Mouse (Mus musculus) neural tube, embryonic 15.5 days (tissue): ENCODE data around the gene Cldn8. TPM values are rescaled to one million over a fixed set of nuclear protein-coding genes. Genes with fewer than 3 reads are reported as not detected.

ENCODE experiments used
- ATAC-seq: fragments of 200-750 bp; cut with Nextera tagmentation; 2 replicates; pipeline ENCODE4 v1.8.0; 2017; ENCODE audit warnings: mild to moderate bottlenecking, moderate TSS enrichment, moderate library complexity; ENCODE audit not compliant: low FRiP score
- H3K27ac ChIP-seq: fragments of 300-500 bp; sonication (generic); replicated peaks from 2 replicates; pipeline ENCODE4 v1.5.1; 2015; ENCODE audit warnings: mild to moderate bottlenecking, inconsistent platforms
- H3K27me3 ChIP-seq: fragments of 300-500 bp; sonication (generic); replicated peaks from 2 replicates; pipeline ENCODE4 v1.6.1; 2015; ENCODE audit warnings: inconsistent platforms
- H3K36me3 ChIP-seq: fragments of 300-500 bp; sonication (generic); 2 replicates; pipeline ENCODE4 v1.6.1; 2015; ENCODE audit warnings: inconsistent platforms
- H3K4me1 ChIP-seq: fragments of 300-500 bp; sonication (generic); 2 replicates; pipeline ENCODE4 v1.6.1; 2015; ENCODE audit warnings: inconsistent platforms
- H3K4me2 ChIP-seq: fragments of 300-500 bp; sonication (generic); 2 replicates; pipeline ENCODE4 v1.6.1; 2015; ENCODE audit warnings: inconsistent platforms, mild to moderate bottlenecking, moderate library complexity
- H3K4me3 ChIP-seq: fragments of 300-500 bp; sonication (generic); replicated peaks from 2 replicates; pipeline ENCODE4 v1.5.1; 2015; ENCODE audit warnings: mild to moderate bottlenecking, inconsistent platforms
- H3K9ac ChIP-seq: fragments of 300-500 bp; sonication (generic); replicated peaks from 2 replicates; pipeline ENCODE4 v1.6.1; 2015; ENCODE audit warnings: mild to moderate bottlenecking, inconsistent platforms
- H3K9me3 ChIP-seq: fragments of 300-500 bp; sonication (generic); replicated peaks from 2 replicates; pipeline ENCODE4 v1.6.1; 2016; ENCODE audit warnings: inconsistent platforms
- WGBS: fragments of 180-500 bp; shearing (Covaris S2); methylation state at CpG from one replicate; pipeline ENCODE4 v1.1.7; 2015; ENCODE audit warnings: mixed read lengths; 5-methylcytosine and 5-hydroxymethylcytosine counted together
- polyA plus RNA-seq: library from polyadenylated mRNA; unstranded; fragments of >200 nt; fragmentation: Nextera tagmentation; extraction: Ambion mirVana; gene quantifications from 2 replicates; pipeline ENCODE4 v1.2.1, GENCODE M21; 2015

Gene Cldn8
- 10.3 TPM in 1 of 2 replicates, not detected in the other for polyA plus RNA-seq

DNA sequence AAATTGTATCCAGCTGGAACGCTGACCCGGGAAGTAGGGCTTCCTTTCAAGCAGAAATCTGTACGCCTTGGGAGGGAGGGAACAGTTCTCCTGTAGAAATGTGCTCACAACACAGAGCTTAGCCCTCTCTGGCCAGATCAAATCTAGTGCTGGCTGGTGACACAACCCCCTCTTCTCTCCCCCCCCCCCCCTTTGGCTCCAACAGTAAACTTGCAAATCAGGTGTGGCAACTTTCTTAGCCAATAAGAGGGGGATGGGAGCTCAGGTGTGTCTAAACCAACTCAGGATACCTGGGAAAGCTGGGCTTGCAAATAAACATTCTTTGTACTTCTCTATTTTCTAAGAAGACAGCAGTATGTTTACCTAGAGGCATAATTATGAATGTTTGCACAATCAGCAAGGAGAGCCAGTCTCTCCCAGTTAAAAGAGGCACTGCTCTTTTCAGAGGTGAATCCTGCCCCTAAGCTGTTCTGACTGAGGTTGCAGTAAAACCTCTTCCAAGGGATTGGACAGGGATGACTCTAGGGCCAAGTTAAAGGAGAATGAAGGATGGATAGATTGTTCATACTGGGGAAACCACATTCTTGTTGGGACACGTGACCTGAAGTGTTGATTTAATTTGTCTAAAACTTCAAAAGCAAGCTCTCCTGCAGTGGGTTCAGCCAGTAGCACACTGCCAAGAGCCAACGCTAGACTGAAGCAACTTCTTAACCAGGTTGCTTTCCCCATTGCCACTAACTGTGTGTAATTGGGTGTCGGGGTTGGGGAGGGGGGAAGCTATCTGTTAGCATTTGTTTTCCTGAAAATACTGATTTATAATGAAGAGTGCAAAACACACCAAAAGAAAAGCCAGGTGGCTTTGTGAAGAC lies at the start of gene Cldn8:
Gene Cldn8 (minus strand): TSS at position 139 of the 869 bp plus-strand sequence.
- whole genome bisulfite sequencing: 82% methylated on average over 6 of the region's 6 CpGs
- no peaks in the 10 kb centered on the region for H3K9me3 ChIP-seq
- H3K4me2 ChIP-seq: no peak within 1 kb of the TSS
- H3K9ac ChIP-seq: no peak within 1 kb of the TSS
- H3K27me3 ChIP-seq: no peaks in the 10 kb centered on the region
- no peak within 1 kb of the TSS for H3K4me3 ChIP-seq
- ATAC-seq: no peak
- H3K27ac ChIP-seq: no peak within 1 kb of the TSS
- no peaks in the 10 kb centered on the region for H3K4me1 ChIP-seq
- no peaks in the 10 kb centered on the region for H3K36me3 ChIP-seq

DNA sequence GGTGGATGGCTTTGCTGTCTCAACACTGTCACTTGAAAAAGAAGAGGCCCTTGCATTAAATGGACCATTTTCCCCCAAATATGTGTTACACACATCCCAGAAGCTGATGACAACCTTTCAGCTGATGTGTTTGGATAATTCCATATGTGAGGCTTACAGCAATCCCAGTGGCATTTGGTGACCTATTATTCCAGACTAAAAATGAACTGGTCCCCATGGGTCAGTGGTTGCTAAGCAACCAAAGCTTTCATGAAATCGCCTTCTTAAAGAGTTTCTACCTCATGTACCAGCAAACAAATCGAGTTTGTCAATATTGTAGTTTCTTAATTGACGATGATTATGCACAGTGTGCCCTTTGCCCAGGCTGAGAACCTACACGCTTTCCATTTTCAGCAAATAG lies 49.7 kb upstream of the Cldn8 start:
- H3K36me3 ChIP-seq: no peaks in the 10 kb centered on the region
- no peak overlapping the region for H3K9ac ChIP-seq
- no peak overlapping the region for H3K4me3 ChIP-seq
- ATAC-seq: no peak
- H3K4me1 ChIP-seq: no peaks in the 10 kb centered on the region
- no peak overlapping the region for H3K27ac ChIP-seq
- no peaks in the 10 kb centered on the region for H3K9me3 ChIP-seq
- 76% methylated on average over 4 of the region's 4 CpGs for WGBS
- no peak overlapping the region for H3K4me2 ChIP-seq
- H3K27me3 ChIP-seq: no peaks in the 10 kb centered on the region

DNA sequence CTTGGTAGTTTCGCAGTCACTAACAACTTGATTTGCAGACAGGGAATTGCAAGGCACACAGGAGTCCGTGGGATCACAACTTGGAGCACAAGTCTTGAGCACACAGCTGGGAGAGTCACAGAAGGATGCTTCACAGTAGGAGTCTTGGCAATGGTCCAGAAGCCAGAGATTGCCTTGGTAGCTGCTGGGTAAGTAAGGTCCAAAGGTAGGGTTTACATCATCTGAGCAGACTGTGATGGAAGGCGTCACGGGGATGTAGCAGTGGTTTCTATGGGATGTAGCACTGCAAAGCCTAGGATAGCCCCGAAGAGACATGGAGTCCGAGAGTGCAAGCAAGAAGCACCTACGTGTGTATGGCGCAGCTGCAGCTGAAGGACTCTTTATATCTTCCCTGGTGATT lies 48.9 kb upstream of the Cldn8 start, which contains the start of gene Krtap24-1:
Gene Krtap24-1 (minus strand): TSS at position 358 of the 400 bp plus-strand sequence.
- Histone ChIP-seq H3K27ac (no peak within 1 kb of the TSS), H3K36me3 (no peaks in the 10 kb centered on the region), H3K27me3 (no peaks in the 10 kb centered on the region), H3K4me1 (no peaks in the 10 kb centered on the region), H3K9me3 (no peaks in the 10 kb centered on the region), H3K4me3 (no peak within 1 kb of the TSS), H3K9ac (no peak within 1 kb of the TSS), H3K4me2 (no peak within 1 kb of the TSS)
- no peak for ATAC-seq
- 90% methylated on average over 8 of the region's 8 CpGs for WGBS

DNA sequence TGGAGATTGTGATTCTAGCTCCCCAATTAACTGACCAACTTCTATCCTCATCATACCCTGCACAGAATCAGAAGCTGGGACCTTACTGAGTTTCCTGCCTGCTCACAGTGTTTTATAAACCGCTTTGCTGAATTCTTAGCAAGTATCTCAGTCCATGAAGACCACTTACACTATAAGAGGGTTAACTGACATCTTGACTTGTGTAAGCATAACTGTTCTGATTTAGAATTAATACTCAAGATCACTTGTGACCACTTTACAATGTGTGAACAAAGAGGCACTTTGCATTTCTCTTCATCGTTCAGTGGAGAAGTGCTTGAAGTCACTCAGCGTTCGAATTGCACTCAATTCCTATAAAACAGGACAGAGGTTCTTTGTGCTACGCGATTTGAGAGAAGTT lies 41.6 kb upstream of the Cldn8 start:
- no peaks in the 10 kb centered on the region for H3K9me3 ChIP-seq
- H3K27me3 ChIP-seq: no peaks in the 10 kb centered on the region
- H3K9ac ChIP-seq: no peak overlapping the region
- H3K4me1 ChIP-seq: peaks cover 10% of the 10 kb centered on the region; the same call in 1 of the 2 replicates
- ATAC-seq: no peak
- no peak overlapping the region for H3K4me3 ChIP-seq
- no peak overlapping the region for H3K4me2 ChIP-seq
- no peaks in the 10 kb centered on the region for H3K36me3 ChIP-seq
- 78% methylated on average over 6 of the region's 6 CpGs for WGBS
- H3K27ac ChIP-seq: no peak overlapping the region

DNA sequence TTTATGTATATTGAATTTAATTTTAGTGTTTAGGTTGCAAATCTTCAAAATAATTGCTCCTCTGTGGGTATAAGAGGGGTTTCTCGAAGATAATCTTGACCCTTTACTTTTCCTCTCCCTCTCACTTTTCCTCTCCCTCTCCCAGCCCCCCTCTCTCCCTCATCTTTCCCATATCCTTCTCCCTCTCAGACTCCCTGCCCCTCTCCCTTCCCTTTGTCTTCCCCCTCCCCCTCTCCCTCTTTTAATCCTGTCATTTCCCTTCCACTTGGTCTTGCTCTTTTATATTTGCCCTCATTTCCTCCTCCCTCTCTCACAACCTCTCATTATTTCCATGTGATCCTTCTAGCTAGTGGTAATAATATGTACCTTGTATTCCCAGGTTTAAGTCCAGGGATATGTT lies 39.5 kb upstream of the Cldn8 start:
- Histone ChIP-seq H3K4me3 (no peak overlapping the region), H3K4me1 (peaks cover 11% of the 10 kb centered on the region; the same call in 1 of the 2 replicates), H3K9me3 (no peaks in the 10 kb centered on the region), H3K36me3 (no peaks in the 10 kb centered on the region), H3K9ac (no peak overlapping the region), H3K27ac (no peak overlapping the region), H3K27me3 (no peaks in the 10 kb centered on the region), H3K4me2 (no peak overlapping the region)
- WGBS: 59% methylated on average over 1 of the region's 1 CpGs
- no peak for ATAC-seq

DNA sequence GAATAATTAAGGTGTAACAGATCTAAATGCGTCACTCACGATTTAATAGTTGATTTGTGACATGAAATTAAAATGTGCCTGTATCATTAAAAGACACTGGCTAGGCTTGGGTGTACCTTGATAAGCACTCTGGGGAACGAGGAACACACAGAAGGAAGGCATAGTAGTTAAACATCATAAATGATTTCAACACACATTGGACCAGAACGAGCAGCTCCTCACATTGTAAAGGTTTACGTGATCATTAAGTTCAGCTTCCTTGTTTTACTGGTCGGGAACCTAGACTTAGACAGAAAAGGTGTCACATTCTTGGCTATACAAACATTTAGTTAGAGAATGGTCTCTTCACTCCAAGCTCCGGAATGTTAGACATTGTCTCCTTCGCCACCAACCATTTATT lies 37.3 kb upstream of the Cldn8 start:
- H3K9ac ChIP-seq: no peak overlapping the region
- no peaks in the 10 kb centered on the region for H3K9me3 ChIP-seq
- peaks cover 11% of the 10 kb centered on the region; the same call in 1 of the 2 replicates for H3K4me1 ChIP-seq
- 42% methylated on average over 8 of the region's 8 CpGs for WGBS
- no peak overlapping the region for H3K27ac ChIP-seq
- no peak for ATAC-seq
- no peaks in the 10 kb centered on the region for H3K36me3 ChIP-seq
- peak overlapping the region; percentile 44; the same call in 1 of the 2 replicates for H3K4me2 ChIP-seq
- H3K27me3 ChIP-seq: no peaks in the 10 kb centered on the region
- no peak overlapping the region for H3K4me3 ChIP-seq

DNA sequence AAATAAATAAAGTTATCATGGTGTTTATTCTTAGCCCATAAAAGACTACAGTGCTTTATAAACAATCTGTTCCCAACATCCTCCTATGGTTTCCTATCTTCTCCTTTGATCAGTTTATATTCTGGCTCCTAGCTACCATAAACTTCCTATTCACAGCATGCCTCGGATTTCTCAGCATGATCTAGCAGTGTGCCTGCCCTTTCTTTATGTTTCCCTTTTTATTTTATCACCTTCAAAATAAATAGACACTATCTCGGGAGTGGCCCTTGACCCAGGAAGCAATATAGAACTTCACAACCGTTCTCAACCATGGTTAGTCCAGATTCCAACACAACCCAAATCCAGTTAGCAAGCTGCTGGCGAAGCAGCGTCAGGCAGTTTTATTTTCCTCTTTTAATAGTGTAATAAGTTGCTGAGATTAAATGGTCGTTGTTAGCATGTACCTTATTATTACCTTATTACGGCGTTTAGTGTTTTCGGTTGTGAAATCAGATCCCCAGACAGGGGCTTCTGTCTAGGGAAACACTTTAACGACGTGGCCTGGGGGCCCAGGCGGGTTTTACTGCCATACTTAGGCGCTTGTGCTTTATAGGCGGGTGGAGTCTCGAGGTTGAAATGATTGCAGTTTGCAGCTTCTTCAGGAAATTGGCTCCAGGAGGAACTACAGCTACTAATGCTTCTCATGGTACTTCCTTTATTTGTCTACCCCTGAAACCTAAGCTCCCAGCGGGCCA lies 36.7 kb upstream of the Cldn8 start:
- Histone ChIP-seq H3K9me3 (no peaks in the 10 kb centered on the region), H3K27ac (no peak overlapping the region; the same call in 1 of the 2 replicates), H3K27me3 (no peaks in the 10 kb centered on the region), H3K9ac (no peak overlapping the region), H3K4me3 (no peak overlapping the region; the same call in 1 of the 2 replicates), H3K4me2 (peak overlapping the region; percentile 44), H3K4me1 (peaks cover 11% of the 10 kb centered on the region; the same call in 1 of the 2 replicates), H3K36me3 (no peaks in the 10 kb centered on the region)
- 10% methylated on average over 16 of the region's 16 CpGs for WGBS
- ATAC-seq: no peak; the same call in 1 of the 2 replicates

DNA sequence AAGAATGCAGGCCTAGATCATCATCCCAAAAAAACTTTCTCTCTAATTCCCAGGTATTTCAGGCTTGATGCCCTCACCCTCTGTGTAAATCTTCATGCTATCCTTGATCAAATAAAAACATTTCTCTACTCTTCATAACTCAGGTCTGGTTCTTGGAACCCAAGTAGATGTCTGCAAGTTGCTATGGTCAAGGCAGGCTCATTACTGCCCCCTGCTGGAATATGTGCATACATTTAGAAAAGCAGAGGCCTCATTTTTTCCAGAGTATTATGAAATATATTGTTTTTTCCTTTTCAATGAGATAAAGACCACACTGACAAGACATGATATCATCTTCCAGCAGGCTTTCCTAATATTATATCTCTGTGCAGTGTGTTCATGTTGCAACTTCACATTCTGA lies 29.8 kb upstream of the Cldn8 start:
- no peaks in the 10 kb centered on the region for H3K27me3 ChIP-seq
- H3K27ac ChIP-seq: no peak overlapping the region
- H3K4me2 ChIP-seq: no peak overlapping the region
- H3K4me3 ChIP-seq: no peak overlapping the region
- no peaks in the 10 kb centered on the region for H3K9me3 ChIP-seq
- no peaks in the 10 kb centered on the region for H3K4me1 ChIP-seq
- ATAC-seq: no peak
- H3K36me3 ChIP-seq: no peaks in the 10 kb centered on the region
- no peak overlapping the region for H3K9ac ChIP-seq

DNA sequence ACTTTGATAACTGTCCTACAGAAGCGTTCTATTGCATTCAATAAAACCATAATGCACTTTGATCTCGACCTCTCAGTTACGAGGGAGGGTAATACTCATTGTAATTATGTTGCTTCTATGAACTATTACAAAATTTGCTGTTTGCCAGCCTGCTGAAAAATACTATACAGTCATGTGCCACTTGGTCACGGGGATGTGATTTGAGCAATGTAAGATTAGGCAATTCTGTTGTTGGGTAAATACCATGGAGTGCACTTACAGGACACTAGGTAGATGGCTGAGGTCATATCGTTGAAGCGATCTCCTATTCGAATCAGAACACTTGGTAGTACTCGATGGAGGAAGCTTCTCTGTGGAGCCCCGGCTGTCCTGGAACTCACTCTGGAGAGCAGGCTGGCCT lies 20.4 kb upstream of the Cldn8 start:
- H3K27ac ChIP-seq: no peak overlapping the region
- ATAC-seq: no peak
- H3K4me1 ChIP-seq: no peaks in the 10 kb centered on the region
- no peaks in the 10 kb centered on the region for H3K36me3 ChIP-seq
- H3K9ac ChIP-seq: no peak overlapping the region
- no peak overlapping the region for H3K4me3 ChIP-seq
- no peak overlapping the region for H3K4me2 ChIP-seq
- H3K27me3 ChIP-seq: no peaks in the 10 kb centered on the region
- 87% methylated on average over 9 of the region's 9 CpGs for WGBS
- no peaks in the 10 kb centered on the region for H3K9me3 ChIP-seq

DNA sequence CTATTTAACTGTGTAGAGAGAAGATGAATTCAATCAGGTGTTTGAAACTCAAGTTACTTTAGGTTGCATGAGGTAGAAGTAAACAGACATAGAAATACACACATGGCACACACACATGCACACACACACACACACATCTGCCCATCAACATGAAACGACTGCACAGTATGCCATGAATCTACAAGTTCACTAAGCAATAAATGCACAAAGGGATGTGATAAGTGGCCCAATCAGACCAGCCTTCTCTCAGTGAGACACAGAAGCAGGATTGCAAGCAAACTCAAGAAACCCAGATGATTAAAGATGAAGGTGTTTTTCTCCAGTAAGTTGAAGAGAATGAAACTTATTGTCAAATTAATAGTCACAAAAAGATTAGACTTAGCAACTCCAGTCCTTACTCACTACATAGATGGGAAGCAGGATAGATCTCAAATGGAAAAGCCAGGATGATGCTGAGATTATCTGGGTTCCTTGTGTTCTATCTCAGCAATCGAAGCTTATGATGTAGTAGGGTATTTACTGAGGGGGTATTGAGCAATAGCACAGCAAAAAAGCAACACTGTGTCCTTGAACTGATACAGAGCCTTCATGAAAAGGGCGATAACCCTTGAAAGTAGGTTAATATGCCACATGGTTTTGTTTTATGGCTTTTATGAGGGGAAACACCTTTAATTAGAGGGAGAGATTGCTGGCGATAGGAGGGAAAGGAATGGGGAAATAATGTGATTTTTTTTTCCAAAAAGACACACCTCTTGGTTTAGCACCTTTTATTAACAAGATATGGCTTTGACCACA lies 13.1 kb upstream of the Cldn8 start:
- H3K4me3 ChIP-seq: no peak overlapping the region
- no peak for ATAC-seq
- H3K27me3 ChIP-seq: no peaks in the 10 kb centered on the region
- H3K4me2 ChIP-seq: no peak overlapping the region
- no peak overlapping the region for H3K27ac ChIP-seq
- no peak overlapping the region for H3K9ac ChIP-seq
- H3K4me1 ChIP-seq: no peaks in the 10 kb centered on the region
- WGBS: 84% methylated on average over 4 of the region's 4 CpGs
- no peaks in the 10 kb centered on the region for H3K36me3 ChIP-seq
- H3K9me3 ChIP-seq: no peaks in the 10 kb centered on the region

DNA sequence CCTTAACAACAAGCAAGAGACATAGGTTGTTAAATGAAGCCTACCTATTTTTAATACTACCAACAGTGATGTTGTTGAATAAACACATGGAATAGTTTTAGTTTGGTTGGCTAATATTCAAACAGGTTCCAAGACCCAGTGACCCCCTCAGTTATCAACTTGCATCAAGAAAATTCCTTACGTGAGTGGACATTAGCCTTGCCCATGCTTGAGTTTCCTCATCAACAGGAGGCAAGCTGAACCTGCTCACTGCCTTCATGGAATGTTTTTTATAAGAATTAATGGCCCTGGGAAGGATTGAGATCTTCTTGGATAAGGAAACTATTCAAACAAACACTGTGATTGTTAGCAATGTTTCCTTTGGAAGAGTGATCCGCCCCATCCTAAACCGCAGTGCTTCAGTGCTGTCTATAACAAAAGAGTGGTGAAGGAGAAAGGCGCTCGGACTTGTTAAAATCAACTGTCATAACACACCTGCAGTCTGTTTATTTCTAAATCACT lies 10.0 kb upstream of the Cldn8 start:
- no peak for ATAC-seq
- WGBS: 92% methylated on average over 5 of the region's 5 CpGs
- Histone ChIP-seq H3K4me3 (no peak overlapping the region), H3K27me3 (no peaks in the 10 kb centered on the region), H3K9me3 (no peaks in the 10 kb centered on the region), H3K4me1 (no peaks in the 10 kb centered on the region), H3K4me2 (no peak overlapping the region), H3K9ac (no peak overlapping the region), H3K27ac (no peak overlapping the region), H3K36me3 (no peaks in the 10 kb centered on the region)
